Mouse (Mus musculus) small intestine, adult 2 months (tissue): ENCODE results near the gene Wrnip1.

Experiments used
- CTCF ChIP-seq: fragments of 200-500 bp; IDR thresholded peaks from 2 replicates; pipeline ENCODE4 v1.5.1; 2012; ENCODE audit warnings: low read depth, mild to moderate bottlenecking, control low read depth, inconsistent platforms, low read length, moderate library complexity, mixed read lengths; ENCODE audit not compliant: insufficient replicate concordance, insufficient read length; ENCODE audit errors: extremely low read depth
- POLR2A ChIP-seq: fragments of 200-500 bp; IDR thresholded peaks from 2 replicates; pipeline ENCODE4 v1.6.1; 2012; ENCODE audit warnings: low read depth, mild to moderate bottlenecking, control low read depth, inconsistent platforms, low read length, moderate library complexity

- no peak for TF ChIP-seq POLR2A
- TF ChIP-seq CTCF: no peak
These were observed 30.9 kb downstream of the Wrnip1 start for GRCm38 (mm10) chr13:32832776-32833175.
